Mouse (Mus musculus) heart, adult 2 months (tissue): ENCODE measurements around the gene Slc24a3. TPM values are rescaled to one million over a fixed set of nuclear protein-coding genes. Genes with fewer than 3 reads are reported as not detected.

Experiments used
- DNase-seq, 2 experiments: peaks; one replicate each; pipeline ENCODE4 v3.0.0; 2021
- H3K27ac ChIP-seq: fragments of 200-600 bp; 2 replicates; pipeline ENCODE4 v1.8.1; 2022
- H3K27me3 ChIP-seq: fragments of 200-500 bp; 2 replicates; pipeline ENCODE4 v1.6.1; 2012; ENCODE audit warnings: mild to moderate bottlenecking, low read length, inconsistent platforms, mixed read lengths; ENCODE audit not compliant: control insufficient read depth, insufficient read depth
- H3K36me3 ChIP-seq: fragments of 200-500 bp; 2 replicates; pipeline ENCODE4 v1.6.1; 2012; ENCODE audit warnings: low read length, inconsistent platforms; ENCODE audit not compliant: control insufficient read depth, insufficient read depth
- H3K4me1 ChIP-seq: fragments of 200-500 bp; 2 replicates; pipeline ENCODE4 v1.6.1; 2011; ENCODE audit warnings: low read length; ENCODE audit not compliant: control insufficient read depth, insufficient read depth
- H3K4me3 ChIP-seq: fragments of 200-600 bp; 2 replicates; pipeline ENCODE4 v1.8.1; 2022
- H3K79me2 ChIP-seq: fragments of 200-500 bp; replicated peaks from 2 replicates; pipeline ENCODE4 v1.6.1; 2012; ENCODE audit warnings: mild to moderate bottlenecking, inconsistent platforms, low read length, moderate library complexity, mixed read lengths; ENCODE audit not compliant: control insufficient read depth, insufficient read depth
- H3K9ac ChIP-seq: fragments of 200-500 bp; 2 replicates; pipeline ENCODE4 v1.6.1; 2012; ENCODE audit warnings: low read depth, mild to moderate bottlenecking, control low read depth, inconsistent platforms, low read length, mixed read lengths
- CTCF ChIP-seq: fragments of 200-600 bp; IDR thresholded peaks from 2 replicates; pipeline ENCODE4 v1.8.1; 2022; ENCODE audit warnings: antibody characterized with exemption, mild to moderate bottlenecking, moderate library complexity
- EP300 ChIP-seq: fragments of 200-500 bp; IDR thresholded peaks from 2 replicates; pipeline ENCODE4 v1.6.1; 2011; ENCODE audit warnings: low read depth, low read length, control low read depth; ENCODE audit not compliant: insufficient read depth
- POLR2A ChIP-seq: fragments of 200-500 bp; IDR thresholded peaks from 2 replicates; pipeline ENCODE4 v1.6.1; 2011; ENCODE audit warnings: mild to moderate bottlenecking, low read depth, low read length, control low read depth; ENCODE audit not compliant: insufficient read depth
- WGBS: fragments of 180-500 bp; shearing (Covaris S2); methylation state at CpG from one replicate; pipeline ENCODE4 v1.1.7; 2018; 5-methylcytosine and 5-hydroxymethylcytosine counted together
- intact Hi-C: fragments of 180-260 bp; cut with DNase I; formaldehyde crosslinking; loops from one replicate; pipeline ENCODE4 v1.15.1; 2025
- polyA plus RNA-seq: library from polyadenylated mRNA; depleted of rRNA; stranded (reverse); fragments of >200 nt; gene quantifications from 2 replicates; pipeline ENCODE4 v1.2.3, GENCODE M21; 2012
- total RNA-seq, 2 experiments: library from RNA; stranded (reverse); gene quantifications; 2 replicates each; pipeline ENCODE4 v1.2.3; 2021

Gene Slc24a3
- total and polyA plus RNA-seq, 3 experiments = 2.7 to 3.6 (median 2.8) TPM

GRCm38 (mm10) chr2:145188828-145189227 lies 21.3 kb downstream of the Slc24a3 start:
- Histone ChIP-seq H3K9ac (no peak overlapping the region), H3K27me3 (no peaks in the 10 kb centered on the region), H3K27ac (no peak overlapping the region), H3K36me3 (no peaks in the 10 kb centered on the region), H3K79me2 (no peaks in the 10 kb centered on the region), H3K4me3 (no peak overlapping the region), H3K4me1 (no peaks in the 10 kb centered on the region)
- intact Hi-C loops = no loop called here
- DNase-seq = no peak
- 55% methylated on average over 2 of the region's 2 CpGs for WGBS
- TF ChIP-seq POLR2A (no peak), CTCF (no peak), EP300 (no peak)

GRCm38 (mm10) chr2:145196043-145196442 lies 28.5 kb downstream of the Slc24a3 start:
- TF ChIP-seq EP300 (no peak), CTCF (0 out of 2 replicates have a peak, but pooled peaks have one; percentile 2), POLR2A (no peak)
- no peak for DNase-seq
- Histone ChIP-seq H3K27ac (no peak overlapping the region), H3K36me3 (no peaks in the 10 kb centered on the region), H3K27me3 (no peaks in the 10 kb centered on the region), H3K9ac (no peak overlapping the region), H3K4me1 (no peaks in the 10 kb centered on the region), H3K4me3 (no peak overlapping the region), H3K79me2 (no peaks in the 10 kb centered on the region)
- intact Hi-C loops = no loop called here
- WGBS = 57% methylated on average over 3 of the region's 3 CpGs

GRCm38 (mm10) chr2:145196501-145197042 lies 29.0 kb downstream of the Slc24a3 start:
- TF ChIP-seq CTCF (no peak), EP300 (no peak), POLR2A (no peak)
- intact Hi-C loops = no loop called here
- H3K4me3 ChIP-seq = no peak overlapping the region

GRCm38 (mm10) chr2:145197076-145197475 lies 29.5 kb downstream of the Slc24a3 start:
- WGBS = 82% methylated on average over 4 of the region's 4 CpGs
- no peak for TF ChIP-seq EP300
- TF ChIP-seq POLR2A = no peak
- TF ChIP-seq CTCF = no peak

More at GRCm38 (mm10) chr2:145196501-145197042, 29.0 kb downstream of the Slc24a3 start:
- WGBS = 87% methylated on average over 7 of the region's 7 CpGs
- no peaks in the 10 kb centered on the region for H3K4me1 ChIP-seq
- no peak overlapping the region for H3K27ac ChIP-seq
- H3K79me2 ChIP-seq = no peaks in the 10 kb centered on the region
- H3K27me3 ChIP-seq = no peaks in the 10 kb centered on the region
- no peaks in the 10 kb centered on the region for H3K36me3 ChIP-seq
- no peak overlapping the region for H3K9ac ChIP-seq
- DNase-seq = no peak

GRCm38 (mm10) chr2:145213587-145213986 lies 46.0 kb downstream of the Slc24a3 start:
- no peak overlapping the region for H3K27ac ChIP-seq
- H3K79me2 ChIP-seq = no peaks in the 10 kb centered on the region
- H3K4me1 ChIP-seq = no peaks in the 10 kb centered on the region
- no peaks in the 10 kb centered on the region for H3K36me3 ChIP-seq
- TF ChIP-seq CTCF (no peak), EP300 (no peak), POLR2A (no peak)
- intact Hi-C loops = no loop called here
- DNase-seq = no peak
- WGBS = 96% methylated on average over 11 of the region's 11 CpGs
- H3K27me3 ChIP-seq = no peaks in the 10 kb centered on the region
- no peak overlapping the region for H3K9ac ChIP-seq
- no peak overlapping the region for H3K4me3 ChIP-seq

More at GRCm38 (mm10) chr2:145197076-145197475, 29.5 kb downstream of the Slc24a3 start:
- H3K27ac ChIP-seq = no peak overlapping the region
- H3K79me2 ChIP-seq = no peaks in the 10 kb centered on the region
- H3K9ac ChIP-seq = no peak overlapping the region
- H3K4me3 ChIP-seq = no peak overlapping the region
- DNase-seq = no peak
- intact Hi-C loops = no loop called here
- H3K4me1 ChIP-seq = no peaks in the 10 kb centered on the region
- no peaks in the 10 kb centered on the region for H3K27me3 ChIP-seq
- no peaks in the 10 kb centered on the region for H3K36me3 ChIP-seq

- TF ChIP-seq CTCF (no peak), EP300 (no peak), POLR2A (no peak)
- Histone ChIP-seq H3K4me3 (no peak overlapping the region), H3K79me2 (no peaks in the 10 kb centered on the region), H3K27me3 (no peaks in the 10 kb centered on the region), H3K36me3 (no peaks in the 10 kb centered on the region), H3K27ac (no peak overlapping the region), H3K4me1 (no peaks in the 10 kb centered on the region), H3K9ac (no peak overlapping the region)
- intact Hi-C loops = no loop called here
- 84% methylated on average over 8 of the region's 8 CpGs for WGBS
- DNase-seq = no peak
Observed at GRCm38 (mm10) chr2:145214086-145214831, 46.7 kb downstream of the Slc24a3 start.
